Mouse (Mus musculus): ENCODE results near the gene Sec14l1. TPM values are rescaled to one million over a fixed set of nuclear protein-coding genes. Genes with fewer than 3 reads are reported as not detected.

Sec14l1 gene
- polyA plus RNA-seq, 1 experiment, result 49.2 TPM

- Histone ChIP-seq H3K27ac (ENCODE audit: insufficient read depth, low read depth, low read length) (peak overlapping the region; percentile 99), H3K4me1 (ENCODE audit: control insufficient read depth, insufficient read depth, insufficient read length, low read length) (peaks cover 48% of the 10 kb centered on the region), H3K4me3 (ENCODE audit: low read depth, low read length) (peak overlapping the region; percentile 51), H3K36me3 (ENCODE audit: control insufficient read depth, insufficient read depth, low read length) (peaks cover 3% of the 10 kb centered on the region; the same call in 1 of the 2 replicates), H3K27me3 (ENCODE audit: control insufficient read depth, insufficient read depth, low read length) (no peaks in the 10 kb centered on the region)
- TF ChIP-seq POLR2A (IDR thresholded peaks at IDR 0.05; ENCODE audit: low read depth, low read length) (no peak), CTCF (IDR thresholded peaks at IDR 0.05; ENCODE audit: extremely low read depth, insufficient read length, insufficient replicate concordance, low read depth, low read length) (no peak)
- 33% methylated on average over 6 of the region's 6 CpGs for WGBS
Observed at GRCm38 (mm10) chr11:117205042-117205441, 90.1 kb downstream of the Sec14l1 start.

GRCm38 (mm10) chr11:117205447-117205846 lies 90.5 kb downstream of the Sec14l1 start:
- peak overlapping the region; percentile 51 for H3K4me3 ChIP-seq (ENCODE audit: low read depth, low read length)
- peak overlapping the region; percentile 99 for H3K27ac ChIP-seq (ENCODE audit: insufficient read depth, low read depth, low read length)
- TF ChIP-seq POLR2A (IDR thresholded peaks at IDR 0.05; ENCODE audit: low read depth, low read length) (no peak), CTCF (IDR thresholded peaks at IDR 0.05; ENCODE audit: extremely low read depth, insufficient read length, insufficient replicate concordance, low read depth, low read length) (no peak)
- H3K27me3 ChIP-seq (ENCODE audit: control insufficient read depth, insufficient read depth, low read length), result no peaks in the 10 kb centered on the region
- 31% methylated on average over 9 of the region's 9 CpGs for WGBS
- H3K36me3 ChIP-seq (ENCODE audit: control insufficient read depth, insufficient read depth, low read length), result peaks cover 3% of the 10 kb centered on the region; the same call in 1 of the 2 replicates
- peaks cover 46% of the 10 kb centered on the region for H3K4me1 ChIP-seq (ENCODE audit: control insufficient read depth, insufficient read depth, insufficient read length, low read length)

- H3K4me3 ChIP-seq (ENCODE audit: low read depth, low read length), result no peak overlapping the region
- WGBS, result 86% methylated on average over 5 of the region's 5 CpGs
- H3K4me1 ChIP-seq (ENCODE audit: control insufficient read depth, insufficient read depth, insufficient read length, low read length), result peaks cover 39% of the 10 kb centered on the region
- no peak overlapping the region for H3K27ac ChIP-seq (ENCODE audit: insufficient read depth, low read depth, low read length)
- TF ChIP-seq CTCF (IDR thresholded peaks at IDR 0.05; ENCODE audit: extremely low read depth, insufficient read length, insufficient replicate concordance, low read depth, low read length) (no peak), POLR2A (IDR thresholded peaks at IDR 0.05; ENCODE audit: low read depth, low read length) (no peak)
- H3K36me3 ChIP-seq (ENCODE audit: control insufficient read depth, insufficient read depth, low read length), result peaks cover 3% of the 10 kb centered on the region; the same call in 1 of the 2 replicates
- no peaks in the 10 kb centered on the region for H3K27me3 ChIP-seq (ENCODE audit: control insufficient read depth, insufficient read depth, low read length)
Observed at GRCm38 (mm10) chr11:117207436-117207835, 92.5 kb downstream of the Sec14l1 start.

GRCm38 (mm10) chr11:117208151-117208673 lies 93.2 kb downstream of the Sec14l1 start:
- Histone ChIP-seq H3K4me3 (ENCODE audit: low read depth, low read length) (no peak overlapping the region), H3K27ac (ENCODE audit: insufficient read depth, low read depth, low read length) (no peak overlapping the region), H3K36me3 (ENCODE audit: control insufficient read depth, insufficient read depth, low read length) (peaks cover 3% of the 10 kb centered on the region; the same call in 1 of the 2 replicates), H3K4me1 (ENCODE audit: control insufficient read depth, insufficient read depth, insufficient read length, low read length) (peaks cover 37% of the 10 kb centered on the region), H3K27me3 (ENCODE audit: control insufficient read depth, insufficient read depth, low read length) (no peaks in the 10 kb centered on the region)
- TF ChIP-seq POLR2A (IDR thresholded peaks at IDR 0.05; ENCODE audit: low read depth, low read length) (no peak), CTCF (IDR thresholded peaks at IDR 0.05; ENCODE audit: extremely low read depth, insufficient read length, insufficient replicate concordance, low read depth, low read length) (no peak)
- WGBS, result 58% methylated on average over 8 of the region's 8 CpGs

Other genes with a start within 250 kb of the Sec14l1 start
- gene Mgat5b, start 196.3 kb upstream of the Sec14l1 start, polyA plus RNA-seq (2012; rRNA removed), result 0.03 and 0.04 TPM in 2 replicates
- 17.0 and 31.0 TPM in 2 replicates for gene Sept9, start 84.5 kb downstream of the Sec14l1 start, polyA plus RNA-seq (2012; rRNA removed)